Mouse (Mus musculus) cerebellum, adult 2 months (tissue): Measurements from ENCODE around the gene Has1. TPM values are rescaled to one million over a fixed set of nuclear protein-coding genes. Genes with fewer than 3 reads are reported as not detected.

Experiments
- DNase-seq, 2 experiments: peaks; one replicate each; pipeline ENCODE4 v3.0.0; 2021
- H3K27ac ChIP-seq: fragments of 200-500 bp; 2 replicates; pipeline ENCODE4 v1.5.1; 2012; ENCODE audit warnings: low read length, control low read depth, inconsistent platforms; ENCODE audit not compliant: insufficient read depth
- H3K27me3 ChIP-seq: fragments of 200-500 bp; 2 replicates; pipeline ENCODE4 v1.6.1; 2012; ENCODE audit warnings: inconsistent platforms, mild to moderate bottlenecking, low read length, moderate library complexity; ENCODE audit not compliant: control insufficient read depth, insufficient read depth
- H3K4me1 ChIP-seq: fragments of 200-500 bp; 2 replicates; pipeline ENCODE4 v1.6.1; 2011; ENCODE audit warnings: low read length; ENCODE audit not compliant: control insufficient read depth, insufficient read depth
- H3K4me3 ChIP-seq: fragments of 200-500 bp; replicated peaks from 2 replicates; pipeline ENCODE3; 2011; ENCODE audit warnings: mild to moderate bottlenecking, low read depth, low read length, control low read depth; ENCODE audit not compliant: insufficient read depth
- CTCF ChIP-seq: fragments of 200-500 bp; IDR thresholded peaks from 2 replicates; pipeline ENCODE4 v1.5.1; 2011; ENCODE audit warnings: low read depth, mild to moderate bottlenecking, control low read depth, low read length, moderate library complexity, borderline replicate concordance; ENCODE audit not compliant: insufficient read depth
- POLR2A ChIP-seq: fragments of 200-500 bp; IDR thresholded peaks from 2 replicates; pipeline ENCODE4 v1.6.1; 2011; ENCODE audit warnings: low read length, control low read depth, borderline replicate concordance; ENCODE audit not compliant: insufficient read depth
- WGBS: fragments of 180-500 bp; shearing (Covaris S2); methylation state at CpG from one replicate; pipeline ENCODE4 v1.1.7; 2018; 5-methylcytosine and 5-hydroxymethylcytosine counted together
- polyA plus RNA-seq: library from polyadenylated mRNA; depleted of rRNA; stranded (reverse); fragments of >200 nt; gene quantifications from 2 replicates; pipeline ENCODE4 v1.2.3, GENCODE M21; 2012; rRNA removed

The Has1 gene
- polyA plus RNA-seq, 1 experiment: 0.93 TPM

GRCm38 (mm10) chr17:17795527-17795926 lies 59.5 kb downstream of the Has1 start:
- Histone ChIP-seq H3K27me3 (no peaks in the 10 kb centered on the region), H3K27ac (no peak overlapping the region), H3K4me1 (peaks cover 3% of the 10 kb centered on the region; the same call in 1 of the 2 replicates), H3K4me3 (no peak overlapping the region)
- no peak for DNase-seq
- 61% methylated on average over 2 of the region's 2 CpGs for WGBS
- no peak for TF ChIP-seq POLR2A
- TF ChIP-seq CTCF: no peak

Other genes with a start within 250 kb of the Has1 start
- gene Lnpep, start 230.2 kb downstream of the Has1 start, polyA plus RNA-seq: 30.3 and 30.6 TPM in 2 replicates
- gene Vmn2r90, start 151.5 kb downstream of the Has1 start, polyA plus RNA-seq: 0.03 TPM in 1 of 2 replicates, not detected in the other
- 132 and 138 TPM in 2 replicates for gene Spaca6, start 28.0 kb downstream of the Has1 start, polyA plus RNA-seq
- not detected in 2 replicates for gene Fpr1, start 28.7 kb upstream of the Has1 start, polyA plus RNA-seq
- gene Fpr2, start 32.6 kb upstream of the Has1 start, polyA plus RNA-seq: 0.52 and 1.0 TPM in 2 replicates
- gene Fpr3, start 32.6 kb upstream of the Has1 start, polyA plus RNA-seq: not detected in 2 replicates
- gene Fpr-rs4, start 166.5 kb upstream of the Has1 start, polyA plus RNA-seq: not detected in 2 replicates
- not detected in 2 replicates for gene Vmn2r124, start 194.2 kb upstream of the Has1 start, polyA plus RNA-seq
- not detected in 2 replicates for gene Vmn2r91, start 229.8 kb upstream of the Has1 start, polyA plus RNA-seq